Mouse (Mus musculus) liver, embryonic 11.5 days (tissue): ENCODE results near the gene Cenpp. TPM values are rescaled to one million over a fixed set of nuclear protein-coding genes. Genes with fewer than 3 reads are reported as not detected.

Source experiments
- ATAC-seq: fragments of 200-750 bp; cut with Nextera tagmentation; replicated peaks from 2 replicates; pipeline ENCODE4 v1.8.0; 2017; ENCODE audit warnings: moderate number of reproducible peaks, mild to moderate bottlenecking, moderate TSS enrichment, moderate library complexity; ENCODE audit not compliant: low FRiP score
- DNase-seq: peaks from one replicate; pipeline ENCODE4 v3.0.0-alpha.2; 2017; ENCODE audit warnings: low spot score
- H3K27ac ChIP-seq: fragments of 300-500 bp; sonication (generic); 2 replicates; pipeline ENCODE4 v1.5.1; 2014; ENCODE audit warnings: mild to moderate bottlenecking, low read depth, low read length, control low read depth
- H3K27me3 ChIP-seq: fragments of 300-500 bp; sonication (generic); replicated peaks from 2 replicates; pipeline ENCODE4 v1.6.1; 2014; ENCODE audit warnings: low read length, mixed read lengths; ENCODE audit not compliant: control insufficient read depth, insufficient read depth
- H3K36me3 ChIP-seq: fragments of 300-500 bp; sonication (generic); 2 replicates; pipeline ENCODE4 v1.6.1; 2014; ENCODE audit warnings: mild to moderate bottlenecking, low read length, moderate library complexity, mixed read lengths; ENCODE audit not compliant: control insufficient read depth, insufficient read depth
- H3K4me1 ChIP-seq: fragments of 300-500 bp; sonication (generic); replicated peaks from 2 replicates; pipeline ENCODE4 v1.6.1; 2014; ENCODE audit warnings: low read length, mixed read lengths; ENCODE audit not compliant: control insufficient read depth, insufficient read depth
- H3K4me2 ChIP-seq: fragments of 300-500 bp; sonication (generic); 2 replicates; pipeline ENCODE4 v1.6.1; 2014; ENCODE audit warnings: mild to moderate bottlenecking, control low read depth, moderate library complexity
- H3K4me3 ChIP-seq: fragments of 300-500 bp; sonication (generic); 2 replicates; pipeline ENCODE4 v1.5.1; 2014; ENCODE audit warnings: low read depth, low read length, control low read depth
- H3K9ac ChIP-seq: fragments of 300-500 bp; sonication (generic); 2 replicates; pipeline ENCODE4 v1.6.1; 2014; ENCODE audit warnings: low read depth, low read length, control low read depth
- H3K9me3 ChIP-seq: fragments of 300-500 bp; sonication (generic); 2 replicates; pipeline ENCODE4 v1.6.1; 2016; ENCODE audit warnings: low read length, inconsistent platforms, mixed read lengths; ENCODE audit not compliant: control insufficient read depth
- WGBS: fragments of 180-500 bp; shearing (Covaris S2); extraction: QIAGEN DNeasy Blood & Tissue Kit; methylation state at CpG from one replicate; pipeline ENCODE4 v1.1.7; 2014; 5-methylcytosine and 5-hydroxymethylcytosine counted together
- polyA plus RNA-seq: library from polyadenylated mRNA; unstranded; fragments of >200 nt; fragmentation: Nextera tagmentation; extraction: Ambion mirVana; gene quantifications from 2 replicates; pipeline ENCODE4 v1.2.1, GENCODE M21; 2014

Gene Cenpp
- polyA plus RNA-seq, 1 experiment from 2014 or later: 38.5 TPM

- Histone ChIP-seq H3K4me3 (no peak within 1 kb of the TSS), H3K27ac (no peak within 1 kb of the TSS), H3K4me1 (no peaks in the 10 kb centered on the region), H3K9ac (no peak within 1 kb of the TSS), H3K9me3 (no peaks in the 10 kb centered on the region), H3K27me3 (no peaks in the 10 kb centered on the region), H3K36me3 (no peaks in the 10 kb centered on the region), H3K4me2 (no peak within 1 kb of the TSS)
- WGBS: 67% methylated on average over 8 of the region's 8 CpGs
- DNase-seq (no peak), ATAC-seq (no peak)
Observed at GRCm38 (mm10) chr13:49581541-49582530, 70.7 kb downstream of the Cenpp start, which contains the start of gene Omd. Gene Omd, plus strand, starts transcription at chr13:49582462.

DNA sequence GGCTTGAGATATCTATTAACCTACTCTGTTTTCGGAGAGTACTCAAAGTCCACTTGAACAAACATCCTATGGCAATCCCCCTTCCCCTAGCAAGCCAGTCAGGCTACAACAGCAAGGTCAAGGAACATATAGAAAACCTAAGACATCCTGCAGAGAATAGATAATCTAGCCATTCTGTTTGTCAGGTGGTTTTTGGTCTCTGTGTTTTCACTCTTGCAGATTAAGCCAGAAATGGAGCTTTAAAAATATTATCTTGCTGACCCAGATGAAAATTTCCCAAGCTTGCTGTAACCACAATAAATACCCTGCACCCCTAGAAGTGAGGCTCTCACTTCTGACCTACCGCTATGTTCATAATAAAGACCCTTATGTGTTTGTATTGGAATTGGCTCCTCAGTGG, 81.2 kb downstream of the Cenpp start:
- 53% methylated on average over 2 of the region's 2 CpGs for WGBS
- Histone ChIP-seq H3K27me3 (no peaks in the 10 kb centered on the region), H3K4me1 (peaks cover 15% of the 10 kb centered on the region), H3K4me3 (no peak overlapping the region), H3K27ac (peak overlapping the region; percentile 70), H3K4me2 (peak overlapping the region; percentile 38), H3K9me3 (no peaks in the 10 kb centered on the region), H3K36me3 (no peaks in the 10 kb centered on the region), H3K9ac (no peak overlapping the region)
- peak; percentile 85 for ATAC-seq
- DNase-seq: no peak

GRCm38 (mm10) chr13:49570371-49570770, 82.2 kb downstream of the Cenpp start:
- 57% methylated on average over 3 of the region's 3 CpGs for WGBS
- peaks cover 15% of the 10 kb centered on the region for H3K4me1 ChIP-seq
- peak overlapping the region; percentile 70 for H3K27ac ChIP-seq
- ATAC-seq: peak; percentile 81
- H3K9me3 ChIP-seq: no peaks in the 10 kb centered on the region
- no peaks in the 10 kb centered on the region for H3K27me3 ChIP-seq
- DNase-seq: no peak
- no peaks in the 10 kb centered on the region for H3K36me3 ChIP-seq
- no peak overlapping the region for H3K9ac ChIP-seq
- no peak overlapping the region for H3K4me3 ChIP-seq
- H3K4me2 ChIP-seq: peak overlapping the region; percentile 37; the same call in 1 of the 2 replicates

- Histone ChIP-seq H3K9me3 (no peaks in the 10 kb centered on the region), H3K4me3 (no peak overlapping the region), H3K9ac (no peak overlapping the region), H3K27me3 (no peaks in the 10 kb centered on the region), H3K36me3 (no peaks in the 10 kb centered on the region), H3K4me2 (no peak overlapping the region), H3K27ac (no peak overlapping the region), H3K4me1 (peaks cover 4% of the 10 kb centered on the region; the same call in 1 of the 2 replicates)
- WGBS: 72% methylated on average over 1 of the region's 1 CpGs
- ATAC-seq (peak; percentile 58), DNase-seq (no peak)
Observed at GRCm38 (mm10) chr13:49564347-49564746, 88.2 kb downstream of the Cenpp start.

DNA sequence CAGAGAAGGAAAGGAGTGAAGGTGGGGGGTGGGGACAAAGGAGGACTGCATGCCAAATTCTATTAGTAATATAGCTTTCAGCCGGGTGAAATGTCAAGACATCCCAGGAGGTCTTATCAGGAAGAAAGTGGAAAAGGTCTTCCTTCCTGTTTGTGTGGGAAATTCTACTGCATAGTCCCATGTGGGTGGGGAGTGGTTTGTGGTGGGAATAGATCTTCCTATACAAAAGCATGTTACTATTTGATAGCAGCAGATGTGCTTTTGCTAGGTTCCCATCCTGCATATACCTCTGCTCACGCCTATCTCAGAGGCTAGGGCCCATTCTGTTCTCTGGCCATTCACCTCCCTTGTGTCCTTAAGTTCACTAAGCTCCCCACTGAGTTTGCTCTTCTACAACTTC, 91.7 kb downstream of the Cenpp start:
- Histone ChIP-seq H3K4me2 (no peak overlapping the region), H3K27ac (no peak overlapping the region; the same call in 1 of the 2 replicates), H3K9ac (no peak overlapping the region), H3K27me3 (no peaks in the 10 kb centered on the region), H3K4me1 (peaks cover 4% of the 10 kb centered on the region; the same call in 1 of the 2 replicates), H3K9me3 (no peaks in the 10 kb centered on the region), H3K36me3 (no peaks in the 10 kb centered on the region), H3K4me3 (no peak overlapping the region)
- DNase-seq (peak; percentile 32), ATAC-seq (peak; percentile 80)
- 27% methylated on average over 2 of the region's 2 CpGs for WGBS

- H3K9me3 ChIP-seq: no peaks in the 10 kb centered on the region
- no peaks in the 10 kb centered on the region for H3K36me3 ChIP-seq
- H3K9ac ChIP-seq: no peak overlapping the region
- no peak overlapping the region for H3K27ac ChIP-seq
- peak; percentile 73 for ATAC-seq
- DNase-seq: no peak
- H3K27me3 ChIP-seq: no peaks in the 10 kb centered on the region
- H3K4me1 ChIP-seq: peaks cover 4% of the 10 kb centered on the region; the same call in 1 of the 2 replicates
- 43% methylated on average over 2 of the region's 2 CpGs for WGBS
- H3K4me2 ChIP-seq: no peak overlapping the region
- H3K4me3 ChIP-seq: no peak overlapping the region
Observed at GRCm38 (mm10) chr13:49559185-49559584, 93.4 kb downstream of the Cenpp start.

DNA sequence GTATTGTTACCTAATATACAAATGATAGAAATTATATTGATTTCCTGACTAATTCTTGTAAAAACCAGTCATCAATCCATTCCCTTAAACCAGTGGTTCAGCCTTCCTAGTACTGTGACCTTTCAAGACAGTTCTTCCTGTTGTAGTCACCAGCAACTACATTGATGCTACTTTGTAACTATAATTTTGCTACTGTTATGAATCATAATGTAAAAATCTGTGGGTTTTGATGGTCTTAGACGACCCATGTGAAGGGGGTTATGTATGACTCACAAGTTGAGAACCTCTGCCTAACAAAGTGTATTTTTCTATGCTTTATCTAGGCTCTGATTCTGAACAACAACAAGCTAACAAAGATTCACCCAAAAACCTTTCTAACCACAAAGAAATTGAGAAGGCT, 95.7 kb downstream of the Cenpp start:
- Histone ChIP-seq H3K36me3 (no peaks in the 10 kb centered on the region), H3K27me3 (no peaks in the 10 kb centered on the region), H3K4me3 (no peak overlapping the region), H3K9me3 (no peaks in the 10 kb centered on the region), H3K4me2 (no peak overlapping the region), H3K27ac (no peak overlapping the region), H3K4me1 (peaks cover 4% of the 10 kb centered on the region; the same call in 1 of the 2 replicates), H3K9ac (no peak overlapping the region)
- ATAC-seq (no peak), DNase-seq (no peak)
- 61% methylated on average over 1 of the region's 1 CpGs for WGBS

GRCm38 (mm10) chr13:49556203-49556602, 96.4 kb downstream of the Cenpp start:
- DNase-seq: no peak

More at GRCm38 (mm10) chr13:49556203-49556602, 96.4 kb downstream of the Cenpp start:
- Histone ChIP-seq H3K36me3 (no peaks in the 10 kb centered on the region), H3K4me3 (no peak overlapping the region), H3K4me1 (peaks cover 3% of the 10 kb centered on the region; the same call in 1 of the 2 replicates), H3K9me3 (no peaks in the 10 kb centered on the region), H3K4me2 (no peak overlapping the region), H3K9ac (no peak overlapping the region), H3K27ac (no peak overlapping the region), H3K27me3 (no peaks in the 10 kb centered on the region)
- whole genome bisulfite sequencing: 69% methylated on average over 1 of the region's 1 CpGs
- no peak for ATAC-seq
